Mouse (Mus musculus) testis, adult 2 months (tissue): Measurements from ENCODE around the gene 1700001C19Rik. TPM values are rescaled to one million over a fixed set of nuclear protein-coding genes. Genes with fewer than 3 reads are reported as not detected.

Experiments used
- H3K27ac ChIP-seq: fragments of 200-500 bp; 2 replicates; pipeline ENCODE4 v1.5.1; 2012; ENCODE audit warnings: low read depth, low read length; ENCODE audit not compliant: control insufficient read depth, insufficient read depth
- H3K27me3 ChIP-seq: fragments of 200-500 bp; 2 replicates; pipeline ENCODE4 v1.6.1; 2012; ENCODE audit warnings: mild to moderate bottlenecking, low read length, moderate library complexity; ENCODE audit not compliant: control insufficient read depth, insufficient read depth
- H3K36me3 ChIP-seq: fragments of 200-500 bp; 2 replicates; pipeline ENCODE4 v1.6.1; 2012; ENCODE audit warnings: mild to moderate bottlenecking, low read length; ENCODE audit not compliant: control insufficient read depth, insufficient read depth
- H3K4me1 ChIP-seq: fragments of 200-500 bp; 2 replicates; pipeline ENCODE4 v1.6.1; 2012; ENCODE audit warnings: low read length; ENCODE audit not compliant: control insufficient read depth, insufficient read depth
- H3K4me3 ChIP-seq: fragments of 200-500 bp; 2 replicates; pipeline ENCODE4 v1.5.1; 2012; ENCODE audit warnings: low read depth, mild to moderate bottlenecking, low read length, moderate library complexity, mixed read lengths; ENCODE audit not compliant: control insufficient read depth
- CTCF ChIP-seq: fragments of 200-500 bp; IDR thresholded peaks from 2 replicates; pipeline ENCODE4 v1.5.1; 2012; ENCODE audit warnings: low read depth, mild to moderate bottlenecking, inconsistent platforms, low read length, moderate library complexity; ENCODE audit not compliant: control insufficient read depth, insufficient read depth, insufficient replicate concordance
- POLR2A ChIP-seq: fragments of 200-500 bp; IDR thresholded peaks from 2 replicates; pipeline ENCODE4 v1.6.1; 2012; ENCODE audit warnings: low read depth, mild to moderate bottlenecking, inconsistent platforms, low read length, moderate library complexity; ENCODE audit not compliant: control insufficient read depth
- polyA plus RNA-seq: library from polyadenylated mRNA; depleted of rRNA; stranded (reverse); fragments of >200 nt; gene quantifications from 2 replicates; pipeline ENCODE4 v1.2.3, GENCODE M21; 2012

The 1700001C19Rik gene
- polyA plus RNA-seq, 1 experiment = 576 TPM

DNA sequence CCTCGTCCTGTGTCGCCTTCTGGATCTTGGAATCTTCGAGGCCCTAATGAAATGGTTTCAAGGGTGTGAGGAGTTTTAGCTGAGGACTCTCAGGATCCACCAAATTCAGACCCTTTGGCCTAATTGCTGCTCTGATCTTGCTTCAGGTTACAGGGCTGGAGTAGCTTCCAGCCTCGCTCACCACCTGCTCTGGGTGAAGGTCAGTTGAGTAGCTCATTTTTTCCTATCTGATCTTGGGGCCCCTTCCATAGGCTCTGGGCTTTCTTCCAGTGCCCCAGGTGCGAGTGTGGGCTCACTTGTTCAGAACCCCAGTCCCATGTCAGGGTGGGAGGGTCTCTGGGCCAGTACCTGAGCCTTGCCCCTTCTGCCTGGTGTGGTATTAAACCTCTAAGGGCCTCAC lies 12.3 kb upstream of the 1700001C19Rik start:
- H3K27me3 ChIP-seq = no peaks in the 10 kb centered on the region
- no peaks in the 10 kb centered on the region; the same call in 1 of the 2 replicates for H3K4me1 ChIP-seq
- no peaks in the 10 kb centered on the region for H3K36me3 ChIP-seq
- H3K27ac ChIP-seq = no peak overlapping the region
- no peak overlapping the region for H3K4me3 ChIP-seq
- TF ChIP-seq POLR2A = no peak
- no peak for TF ChIP-seq CTCF

DNA sequence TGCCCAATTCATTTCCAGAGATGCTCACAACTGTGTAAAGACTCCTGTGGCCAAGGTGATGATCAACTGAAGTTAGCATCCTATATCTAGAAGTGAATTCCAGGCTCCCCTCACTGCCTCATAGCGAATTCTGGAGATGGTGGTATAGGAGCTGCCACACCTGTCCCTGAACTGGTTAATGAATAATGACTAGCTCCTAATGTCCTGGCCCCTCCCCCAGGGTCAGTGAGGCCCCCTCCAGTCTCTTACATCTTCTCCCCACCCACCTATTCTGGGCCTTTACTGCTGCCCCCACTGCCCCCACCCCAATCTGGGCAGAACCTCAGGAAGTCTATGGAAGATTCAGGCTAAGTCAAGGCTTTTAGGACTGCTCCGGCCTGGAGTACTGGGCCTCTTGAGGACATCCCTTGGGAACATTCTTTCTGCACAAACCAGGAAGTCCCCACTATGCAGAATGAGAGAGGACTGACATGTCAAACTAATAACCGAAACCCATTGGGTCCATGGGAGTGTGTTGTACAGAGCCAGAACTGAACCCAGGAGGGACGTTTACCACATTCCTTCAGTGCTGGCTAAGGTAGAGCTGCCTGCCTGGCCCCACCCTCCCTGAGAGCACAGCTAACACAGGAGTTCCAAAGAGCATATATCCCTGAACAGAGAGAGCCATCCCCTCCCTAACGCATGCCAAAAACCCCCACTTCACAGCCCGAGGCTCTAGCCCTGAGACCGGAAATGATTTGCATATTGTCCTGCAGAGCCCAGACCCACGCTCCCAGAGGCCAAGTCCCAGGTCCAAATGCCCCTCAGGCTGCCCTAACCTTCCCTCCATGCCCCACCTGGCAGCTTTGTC lies 11.6 kb upstream of the 1700001C19Rik start:
- no peak for TF ChIP-seq CTCF
- TF ChIP-seq POLR2A = no peak
- no peaks in the 10 kb centered on the region for H3K36me3 ChIP-seq
- no peaks in the 10 kb centered on the region; the same call in 1 of the 2 replicates for H3K4me1 ChIP-seq
- H3K27ac ChIP-seq = no peak overlapping the region
- no peaks in the 10 kb centered on the region for H3K27me3 ChIP-seq
- H3K4me3 ChIP-seq = no peak overlapping the region

DNA sequence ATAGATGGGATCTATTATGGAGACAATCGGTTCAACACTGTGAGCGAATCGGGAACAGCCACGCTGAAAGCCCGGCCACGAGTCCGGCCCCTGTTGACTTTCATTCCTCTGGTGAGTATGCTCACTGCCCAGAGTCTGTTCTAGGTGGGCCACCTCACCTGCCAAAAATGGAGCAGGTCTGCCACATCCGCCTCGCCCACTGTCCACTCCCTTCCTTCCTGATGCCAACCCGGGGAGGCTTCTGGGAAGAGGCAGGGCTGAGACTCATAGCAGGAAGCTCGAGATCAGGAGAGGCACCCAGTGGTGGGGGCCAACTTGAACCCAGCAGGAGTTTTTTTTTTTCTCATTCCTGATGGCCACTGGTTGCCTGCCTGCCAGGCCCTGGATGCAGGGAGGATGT lies 9.4 kb upstream of the 1700001C19Rik start:
- Histone ChIP-seq H3K36me3 (no peaks in the 10 kb centered on the region), H3K4me3 (peak overlapping the region; percentile 61), H3K27ac (no peak overlapping the region), H3K4me1 (no peaks in the 10 kb centered on the region; the same call in 1 of the 2 replicates), H3K27me3 (no peaks in the 10 kb centered on the region)
- TF ChIP-seq POLR2A (no peak), CTCF (no peak)

DNA sequence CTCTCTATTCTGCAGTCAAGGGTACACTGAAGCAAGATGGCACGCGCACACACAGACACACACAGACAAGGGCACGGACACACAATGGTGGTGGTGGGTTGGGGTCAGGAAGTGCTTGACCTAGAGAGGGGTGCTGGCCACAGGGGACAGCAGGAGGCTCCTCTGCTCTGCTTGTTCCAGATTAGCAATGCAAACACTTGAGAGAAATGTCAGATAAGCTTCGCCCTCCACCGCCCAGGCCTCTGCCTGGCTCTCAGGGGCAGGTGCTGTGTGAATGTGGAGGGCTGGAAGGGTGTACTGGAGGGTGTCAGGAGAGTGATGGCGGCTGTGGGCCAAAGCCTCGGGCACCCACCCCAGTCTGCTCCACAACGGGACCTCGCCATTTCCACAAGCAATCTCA lies 8.8 kb upstream of the 1700001C19Rik start:
- no peaks in the 10 kb centered on the region for H3K27me3 ChIP-seq
- H3K36me3 ChIP-seq = no peaks in the 10 kb centered on the region
- peak overlapping the region; percentile 61 for H3K4me3 ChIP-seq
- no peak overlapping the region for H3K27ac ChIP-seq
- TF ChIP-seq POLR2A (no peak), CTCF (no peak)
- H3K4me1 ChIP-seq = no peaks in the 10 kb centered on the region; the same call in 1 of the 2 replicates

DNA sequence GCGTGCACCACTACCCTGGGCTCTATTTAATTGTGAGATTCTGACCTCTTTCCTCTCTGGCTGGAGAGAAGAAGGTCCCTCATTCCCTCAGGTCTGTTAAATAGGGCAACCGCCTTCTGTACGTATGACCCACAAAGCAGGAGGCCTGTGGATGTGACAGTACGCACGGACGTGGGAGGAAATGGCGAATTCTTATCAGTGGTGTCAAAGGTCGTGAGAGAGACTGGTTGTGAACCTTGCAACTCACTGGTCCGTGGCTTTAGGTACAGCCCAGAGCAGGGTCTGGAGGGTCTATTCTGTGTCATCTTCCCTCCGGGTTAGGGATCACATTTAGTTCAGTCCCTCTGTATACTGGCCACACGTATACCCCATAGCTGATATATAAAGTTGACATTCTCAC lies 8.3 kb upstream of the 1700001C19Rik start:
- Histone ChIP-seq H3K27ac (no peak overlapping the region), H3K36me3 (no peaks in the 10 kb centered on the region), H3K4me1 (no peaks in the 10 kb centered on the region; the same call in 1 of the 2 replicates), H3K27me3 (no peaks in the 10 kb centered on the region), H3K4me3 (no peak overlapping the region)
- TF ChIP-seq POLR2A (no peak), CTCF (no peak)

DNA sequence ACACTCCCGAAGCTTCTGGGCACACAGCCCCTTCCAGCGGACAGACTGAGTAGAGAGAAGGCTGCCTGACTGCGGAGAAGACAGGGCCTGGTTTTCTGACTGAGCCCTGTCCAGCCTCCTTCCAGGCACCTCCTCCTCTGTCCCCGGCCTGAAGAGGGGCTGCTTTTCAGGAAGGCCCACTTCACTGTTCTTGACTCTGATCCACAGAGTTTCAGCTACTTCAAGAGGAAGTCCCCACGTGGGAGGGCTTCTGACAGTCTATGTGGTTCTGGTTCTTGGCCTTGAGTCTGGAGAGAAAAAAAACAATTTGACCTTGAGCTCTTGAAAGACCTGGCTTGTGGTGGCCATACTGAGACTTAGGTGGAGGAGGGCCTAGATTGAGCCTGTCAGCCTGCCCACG lies 6.9 kb upstream of the 1700001C19Rik start:
- no peak overlapping the region for H3K27ac ChIP-seq
- H3K4me1 ChIP-seq = no peaks in the 10 kb centered on the region; the same call in 1 of the 2 replicates
- no peaks in the 10 kb centered on the region for H3K27me3 ChIP-seq
- no peak overlapping the region for H3K4me3 ChIP-seq
- no peak for TF ChIP-seq CTCF
- TF ChIP-seq POLR2A = no peak
- H3K36me3 ChIP-seq = no peaks in the 10 kb centered on the region

DNA sequence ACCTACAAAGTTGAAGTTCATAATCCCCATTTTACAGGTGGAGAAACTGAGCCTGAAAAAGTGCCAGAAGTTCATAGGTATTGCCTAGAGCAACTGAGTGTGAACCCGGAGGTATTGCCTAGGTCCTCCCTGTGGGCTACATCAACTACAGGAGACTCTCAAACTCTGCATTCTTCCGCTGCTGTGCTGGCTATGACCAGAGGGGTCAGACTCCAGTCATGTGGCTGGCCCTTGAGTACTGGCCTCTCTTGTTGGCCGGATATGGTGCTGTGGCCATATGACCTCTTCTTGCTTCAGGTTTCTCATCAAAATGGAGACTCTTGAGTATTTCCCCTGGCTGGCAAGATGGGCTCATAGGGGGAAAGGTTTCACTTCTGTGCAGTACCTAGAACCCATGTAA lies 5.1 kb upstream of the 1700001C19Rik start:
- H3K27me3 ChIP-seq = no peaks in the 10 kb centered on the region

More for the DNA sequence above, 5.1 kb upstream of the 1700001C19Rik start:
- H3K27ac ChIP-seq = no peak overlapping the region
- TF ChIP-seq CTCF (no peak), POLR2A (no peak)
- H3K36me3 ChIP-seq = no peaks in the 10 kb centered on the region
- H3K4me1 ChIP-seq = no peaks in the 10 kb centered on the region; the same call in 1 of the 2 replicates
- no peak overlapping the region for H3K4me3 ChIP-seq
